Mouse (Mus musculus) kidney, postnatal 0 days (tissue): Measurements from ENCODE around the gene Slc4a1ap. TPM values are rescaled to one million over a fixed set of nuclear protein-coding genes. Genes with fewer than 3 reads are reported as not detected.

ENCODE experiments used
- ATAC-seq: fragments of 200-750 bp; cut with Nextera tagmentation; replicated peaks from 2 replicates; pipeline ENCODE4 v1.8.0; 2017; ENCODE audit warnings: low read depth, moderate number of reproducible peaks, moderate TSS enrichment, moderate library complexity; ENCODE audit not compliant: low FRiP score
- DNase-seq: peaks from one replicate; pipeline ENCODE4 v3.0.0-alpha.2; 2016; ENCODE audit warnings: low spot score
- H3K27ac ChIP-seq: fragments of 300-500 bp; sonication (generic); 2 replicates; pipeline ENCODE4 v1.5.1; 2014; ENCODE audit warnings: mild to moderate bottlenecking
- H3K27me3 ChIP-seq: fragments of 300-500 bp; sonication (generic); 2 replicates; pipeline ENCODE4 v1.6.1; 2014; ENCODE audit warnings: low read length, mixed read lengths; ENCODE audit not compliant: insufficient read depth
- H3K36me3 ChIP-seq: fragments of 300-500 bp; sonication (generic); 2 replicates; pipeline ENCODE4 v1.6.1; 2014; ENCODE audit warnings: low read length, mixed read lengths; ENCODE audit not compliant: insufficient read depth
- H3K4me1 ChIP-seq: fragments of 300-500 bp; sonication (generic); replicated peaks from 2 replicates; pipeline ENCODE4 v1.6.1; 2014; ENCODE audit warnings: antibody characterized with exemption, low read length, mixed read lengths; ENCODE audit not compliant: insufficient read depth
- H3K4me2 ChIP-seq: fragments of 300-500 bp; sonication (generic); 2 replicates; pipeline ENCODE4 v1.6.1; 2014; ENCODE audit warnings: mild to moderate bottlenecking, low read length, moderate library complexity, mixed read lengths
- H3K4me3 ChIP-seq: fragments of 300-500 bp; sonication (generic); replicated peaks from 2 replicates; pipeline ENCODE4 v1.5.1; 2014; ENCODE audit warnings: low read depth, low read length
- H3K9ac ChIP-seq: fragments of 300-500 bp; sonication (generic); 2 replicates; pipeline ENCODE4 v1.6.1; 2014; ENCODE audit warnings: low read depth, low read length
- H3K9me3 ChIP-seq: fragments of 300-500 bp; sonication (generic); replicated peaks from 2 replicates; pipeline ENCODE4 v1.6.1; 2016; ENCODE audit warnings: low read length, inconsistent platforms, mixed read lengths
- CTCF ChIP-seq: IDR thresholded peaks from 2 replicates; pipeline ENCODE4 v1.5.1; 2016; ENCODE audit warnings: antibody characterized with exemption, low read depth, mild to moderate bottlenecking, moderate library complexity
- WGBS: fragments of 180-500 bp; shearing (Covaris S2); extraction: QIAGEN DNeasy Blood & Tissue Kit; methylation state at CpG from one replicate; pipeline ENCODE4 v1.1.7; 2014; 5-methylcytosine and 5-hydroxymethylcytosine counted together
- polyA plus RNA-seq: library from polyadenylated mRNA; unstranded; fragments of >200 nt; fragmentation: Nextera tagmentation; extraction: Ambion mirVana; gene quantifications from 2 replicates; pipeline ENCODE4 v1.2.1, GENCODE M21; 2015

Gene Slc4a1ap
- polyA plus RNA-seq: 18.6 and 21.7 TPM in 2 replicates

DNA sequence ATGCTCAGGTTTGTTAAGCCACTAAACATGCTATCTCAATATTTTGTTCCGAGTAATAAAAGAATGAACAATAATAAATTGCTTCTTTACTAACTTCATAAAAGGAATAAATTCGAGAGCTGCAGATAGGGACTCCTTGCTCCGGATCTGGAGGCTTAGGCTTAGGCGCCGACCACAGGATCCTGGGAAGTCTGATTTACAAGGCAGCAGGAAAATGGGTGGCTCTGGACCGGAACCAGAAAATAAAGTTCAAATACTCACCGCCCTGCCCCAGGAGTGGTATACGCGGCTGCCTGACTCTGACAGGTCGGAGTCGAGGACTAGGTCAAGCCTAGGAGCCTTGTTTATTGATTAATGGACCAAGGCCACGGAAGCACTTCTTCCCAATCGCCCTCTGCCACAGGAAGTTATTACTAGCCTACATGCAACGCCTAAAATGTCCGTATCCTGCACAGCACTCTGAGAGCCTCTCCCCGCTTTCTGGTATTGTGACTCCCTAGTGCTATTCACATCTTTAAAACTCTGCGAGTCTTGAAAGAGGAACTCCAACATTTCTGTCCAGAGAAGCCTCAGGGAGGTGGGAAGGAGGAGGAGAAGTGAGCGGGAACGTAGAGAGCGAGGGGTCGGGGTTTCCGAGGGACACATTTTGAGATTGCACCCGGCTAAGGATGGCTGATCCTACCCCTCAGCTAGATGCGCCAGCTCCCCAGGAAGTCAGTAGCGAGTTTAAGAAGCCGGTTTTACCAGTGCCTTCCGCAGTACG, at the start of gene Slc4a1ap:
Slc4a1ap (plus strand) TSS at position 642 of the 763 bp plus-strand sequence.
- no peaks in the 10 kb centered on the region for H3K27me3 ChIP-seq
- WGBS: under 1% methylated on average over 28 of the region's 28 CpGs
- ATAC-seq (peak; percentile 89), DNase-seq (peak; percentile 91)
- H3K27ac ChIP-seq: peak within 1 kb of the TSS; percentile 85
- peak within 1 kb of the TSS; percentile 94 for H3K4me3 ChIP-seq
- peak within 1 kb of the TSS; percentile 88 for H3K9ac ChIP-seq
- no peak for TF ChIP-seq CTCF
- H3K36me3 ChIP-seq: peaks cover 28% of the 10 kb centered on the region
- no peaks in the 10 kb centered on the region for H3K9me3 ChIP-seq
- H3K4me2 ChIP-seq: peak within 1 kb of the TSS; percentile 95
- peaks cover 14% of the 10 kb centered on the region for H3K4me1 ChIP-seq

DNA sequence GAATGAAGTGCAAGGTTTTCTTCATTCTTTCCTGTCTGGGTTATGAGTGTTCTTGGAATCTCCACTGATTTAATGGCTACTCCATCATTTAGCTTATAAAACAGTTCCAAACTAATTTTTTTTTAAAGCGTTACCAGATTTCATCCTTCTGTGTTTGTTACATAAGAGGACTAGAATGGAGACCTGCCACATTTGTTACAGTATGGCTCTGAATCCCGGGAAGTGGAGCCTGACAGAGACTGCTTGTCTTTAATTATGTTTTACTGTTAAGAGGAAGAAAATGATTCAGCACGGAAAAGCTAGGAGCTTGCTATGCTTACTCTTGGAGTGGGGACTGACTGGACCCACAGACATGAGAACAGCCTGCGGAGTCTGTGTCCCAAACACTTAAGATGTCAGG, 46.3 kb upstream of the Slc4a1ap start:
- Histone ChIP-seq H3K4me1 (no peaks in the 10 kb centered on the region), H3K9me3 (no peaks in the 10 kb centered on the region), H3K4me2 (no peak overlapping the region), H3K27me3 (no peaks in the 10 kb centered on the region), H3K36me3 (peaks cover 41% of the 10 kb centered on the region), H3K4me3 (no peak overlapping the region), H3K9ac (no peak overlapping the region), H3K27ac (no peak overlapping the region)
- ATAC-seq (no peak), DNase-seq (no peak)
- TF ChIP-seq CTCF: no peak
- WGBS: 92% methylated on average over 4 of the region's 4 CpGs

DNA sequence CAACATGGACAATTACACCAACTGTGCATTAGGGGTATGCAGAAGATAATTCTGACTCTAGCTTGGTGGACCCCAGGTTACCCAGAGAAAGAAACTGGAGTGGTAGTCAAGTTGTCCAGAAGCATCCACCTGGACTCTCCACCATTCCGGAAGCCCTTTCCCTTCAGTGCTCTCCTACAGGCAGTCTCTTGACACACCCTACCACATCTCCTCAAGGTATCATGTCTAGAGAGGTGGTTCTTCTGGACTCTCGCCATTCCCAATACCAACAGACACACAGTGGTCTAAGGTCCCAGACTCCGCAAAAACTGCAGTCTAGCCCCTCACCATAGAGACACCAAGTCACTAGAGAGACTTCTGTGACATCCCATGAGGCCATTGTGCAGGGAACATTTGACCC, 41.4 kb upstream of the Slc4a1ap start, which contains the start of gene 4930548H24Rik:
4930548H24Rik (plus strand) TSS at position 301 of the 400 bp plus-strand sequence.
- Histone ChIP-seq H3K4me3 (no peak within 1 kb of the TSS), H3K27me3 (no peaks in the 10 kb centered on the region), H3K9ac (no peak within 1 kb of the TSS), H3K9me3 (no peaks in the 10 kb centered on the region), H3K4me1 (no peaks in the 10 kb centered on the region), H3K36me3 (0 out of 2 replicates have a peak, but pooled peaks cover 12% of the 10 kb centered on the region), H3K27ac (no peak within 1 kb of the TSS), H3K4me2 (no peak within 1 kb of the TSS)
- no peak for ATAC-seq
- DNase-seq: no peak
- 96% methylated on average over 3 of the region's 3 CpGs for WGBS
- TF ChIP-seq CTCF: no peak

DNA sequence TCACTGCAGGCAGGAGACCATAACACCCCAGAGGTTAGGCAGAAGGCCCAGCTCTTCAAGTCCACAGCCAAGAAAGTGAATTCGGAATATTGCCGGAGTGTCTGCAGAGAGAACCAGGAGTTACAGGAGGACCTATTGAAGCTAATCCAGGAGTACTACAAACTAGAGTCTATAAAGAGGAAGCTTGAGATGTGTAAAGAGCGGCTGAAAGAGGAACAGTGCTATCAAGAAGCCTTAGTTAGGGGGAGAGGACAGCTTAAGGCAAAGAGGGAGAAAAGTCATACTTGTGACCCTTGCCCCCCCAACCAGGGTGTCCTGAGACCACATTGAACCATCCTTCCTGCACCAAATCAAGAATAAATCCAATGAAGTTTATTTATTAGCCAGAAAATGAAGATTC, 38.9 kb upstream of the Slc4a1ap start:
- no peak overlapping the region for H3K27ac ChIP-seq
- no peak overlapping the region for H3K4me3 ChIP-seq
- WGBS: 92% methylated on average over 3 of the region's 3 CpGs
- no peaks in the 10 kb centered on the region for H3K36me3 ChIP-seq
- H3K4me1 ChIP-seq: no peaks in the 10 kb centered on the region
- no peak for TF ChIP-seq CTCF
- no peaks in the 10 kb centered on the region for H3K9me3 ChIP-seq
- no peak overlapping the region for H3K9ac ChIP-seq
- H3K27me3 ChIP-seq: no peaks in the 10 kb centered on the region
- no peak overlapping the region for H3K4me2 ChIP-seq
- no peak for ATAC-seq
- DNase-seq: no peak

DNA sequence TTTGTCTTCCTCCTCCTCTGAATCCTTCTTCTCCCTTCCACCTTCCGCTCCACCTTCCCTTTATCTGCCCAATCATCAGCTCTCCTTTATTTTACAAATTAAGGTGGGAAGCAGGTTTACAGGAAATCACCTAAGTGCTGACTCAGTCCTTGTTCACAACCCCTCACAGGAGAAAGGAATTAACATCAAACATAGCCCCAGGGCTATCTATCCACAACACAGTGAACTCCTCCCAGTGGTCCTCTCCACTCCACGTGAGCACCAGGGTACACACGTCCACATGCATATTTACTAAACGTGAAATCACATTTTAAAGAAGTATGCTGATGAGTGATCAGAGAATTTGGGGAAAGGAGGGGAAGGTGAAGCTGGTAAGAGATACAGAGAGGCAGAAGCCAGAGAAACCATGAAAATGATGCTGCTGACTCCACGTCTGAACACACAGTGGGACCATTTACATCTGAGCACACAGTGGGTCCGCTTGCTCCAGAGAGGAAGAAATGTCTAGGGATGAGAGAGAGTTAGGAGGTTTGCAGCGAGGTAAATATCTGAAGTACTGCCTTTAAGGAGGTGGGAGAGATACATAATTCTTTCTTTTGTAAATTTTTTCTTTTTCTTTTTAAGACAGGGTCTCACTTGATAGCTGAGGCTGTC, 37.6 kb upstream of the Slc4a1ap start:
- H3K9ac ChIP-seq: no peak overlapping the region
- no peak for ATAC-seq
- no peaks in the 10 kb centered on the region for H3K27me3 ChIP-seq
- no peak for TF ChIP-seq CTCF
- 59% methylated on average over 7 of the region's 7 CpGs for WGBS
- H3K4me3 ChIP-seq: no peak overlapping the region
- DNase-seq: no peak
- H3K36me3 ChIP-seq: no peaks in the 10 kb centered on the region
- H3K9me3 ChIP-seq: no peaks in the 10 kb centered on the region
- no peaks in the 10 kb centered on the region for H3K4me1 ChIP-seq
- H3K4me2 ChIP-seq: no peak overlapping the region
- H3K27ac ChIP-seq: no peak overlapping the region

DNA sequence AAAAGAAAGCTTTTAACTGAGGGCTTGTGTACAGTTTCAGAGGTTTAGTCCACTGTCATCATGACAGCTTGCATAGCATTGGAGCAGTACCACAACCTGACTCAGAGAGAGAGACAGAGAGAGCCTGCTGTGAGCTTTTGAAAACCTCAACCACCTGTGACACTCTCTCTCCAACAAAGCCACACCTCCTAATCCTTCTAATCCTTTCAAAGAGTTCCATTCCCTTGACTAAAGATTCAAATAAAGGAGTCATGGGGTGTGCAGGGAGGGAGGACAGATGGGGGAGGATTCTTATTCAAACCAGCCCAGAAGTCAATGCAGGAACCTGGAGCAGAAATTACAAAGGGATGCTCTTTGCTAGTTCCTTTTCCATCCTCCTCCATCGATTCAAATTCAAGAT, 34.8 kb upstream of the Slc4a1ap start:
- Histone ChIP-seq H3K9ac (no peak overlapping the region), H3K27me3 (no peaks in the 10 kb centered on the region), H3K36me3 (0 out of 2 replicates have a peak, but pooled peaks cover 4% of the 10 kb centered on the region), H3K4me1 (0 out of 2 replicates have a peak, but pooled peaks cover 2% of the 10 kb centered on the region), H3K27ac (no peak overlapping the region), H3K4me2 (no peak overlapping the region), H3K9me3 (no peaks in the 10 kb centered on the region), H3K4me3 (no peak overlapping the region)
- ATAC-seq (no peak), DNase-seq (no peak)
- TF ChIP-seq CTCF: no peak
- WGBS: 52% methylated on average over 1 of the region's 1 CpGs
